Mouse (Mus musculus): ENCODE data around the gene Nbas. TPM values are rescaled to one million over a fixed set of nuclear protein-coding genes. Genes with fewer than 3 reads are reported as not detected.

The Nbas gene
- polyA plus RNA-seq, 1 experiment from 2014 or later, result 17.5 TPM

DNA sequence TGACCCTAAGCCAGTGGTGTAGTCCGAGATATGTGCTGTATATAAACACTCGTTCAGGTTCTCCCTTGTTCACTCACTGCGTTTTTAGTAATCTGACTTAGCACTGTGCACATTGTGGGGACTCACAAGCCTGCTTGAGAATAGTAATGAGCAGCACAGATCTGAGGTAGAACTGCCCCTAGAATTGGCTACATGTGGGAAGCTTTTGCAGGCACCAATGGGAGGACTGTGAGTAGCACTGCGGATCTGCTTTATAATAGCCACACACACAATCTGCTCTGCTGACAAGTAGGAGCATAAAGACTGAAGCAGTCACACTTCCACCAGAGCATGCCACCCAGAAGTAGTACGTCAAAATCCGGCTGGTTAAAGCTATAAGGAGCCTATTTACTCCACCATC lies 228.3 kb downstream of the Nbas start:
- Histone ChIP-seq H3K4me3 (no peak overlapping the region), H3K36me3 (replicated peaks) (no peaks in the 10 kb centered on the region), H3K4me1 (peaks cover 6% of the 10 kb centered on the region; the same call in 1 of the 2 replicates), H3K4me2 (no peak overlapping the region), H3K9ac (no peak overlapping the region), H3K9me3 (no peaks in the 10 kb centered on the region), H3K27ac (no peak overlapping the region), H3K27me3 (replicated peaks) (no peaks in the 10 kb centered on the region)
- 88% methylated on average over 6 of the region's 6 CpGs for WGBS
- ATAC-seq (replicated peaks), result no peak

DNA sequence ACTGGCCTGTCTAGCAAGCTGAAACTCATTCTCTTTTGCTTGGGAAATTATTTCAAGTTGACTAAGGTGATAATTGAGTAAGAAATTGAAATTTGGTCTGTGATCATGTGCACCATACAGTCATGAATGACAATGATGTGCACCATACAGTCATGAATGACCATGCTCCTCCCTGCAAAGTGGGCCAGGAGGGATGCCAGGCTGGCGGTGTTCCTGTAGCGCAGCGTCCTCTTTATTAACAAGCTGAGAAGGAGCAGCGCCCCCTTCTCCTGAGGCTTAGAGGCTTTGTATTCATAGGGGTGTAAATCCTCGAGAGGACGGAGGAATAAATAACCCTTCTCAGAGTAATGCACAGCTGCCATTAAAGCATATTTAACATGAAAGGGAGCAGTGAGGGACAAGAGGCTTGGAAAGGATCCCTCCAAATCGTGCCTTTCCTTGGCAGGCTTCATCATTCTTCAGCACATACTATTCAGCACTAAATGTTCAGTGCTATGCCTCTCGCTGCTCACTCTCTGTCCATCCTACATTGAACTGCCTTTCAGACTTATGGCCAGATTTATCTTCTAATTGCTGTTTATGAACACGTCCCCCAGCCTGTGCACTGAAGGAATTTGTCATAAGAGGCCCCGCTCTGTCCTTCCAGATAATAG lies 230.4 kb downstream of the Nbas start:
- Histone ChIP-seq H3K27me3 (replicated peaks) (no peaks in the 10 kb centered on the region), H3K36me3 (replicated peaks) (no peaks in the 10 kb centered on the region), H3K27ac (0 out of 2 replicates have a peak overlapping the region, but pooled peaks have one; percentile 5), H3K9ac (no peak overlapping the region), H3K4me1 (peaks cover 6% of the 10 kb centered on the region; the same call in 1 of the 2 replicates), H3K4me3 (no peak overlapping the region), H3K9me3 (no peaks in the 10 kb centered on the region), H3K4me2 (no peak overlapping the region)
- ATAC-seq (replicated peaks), result peak; percentile 56; the same call in 1 of the 2 replicates
- WGBS, result 44% methylated on average over 10 of the region's 10 CpGs

DNA sequence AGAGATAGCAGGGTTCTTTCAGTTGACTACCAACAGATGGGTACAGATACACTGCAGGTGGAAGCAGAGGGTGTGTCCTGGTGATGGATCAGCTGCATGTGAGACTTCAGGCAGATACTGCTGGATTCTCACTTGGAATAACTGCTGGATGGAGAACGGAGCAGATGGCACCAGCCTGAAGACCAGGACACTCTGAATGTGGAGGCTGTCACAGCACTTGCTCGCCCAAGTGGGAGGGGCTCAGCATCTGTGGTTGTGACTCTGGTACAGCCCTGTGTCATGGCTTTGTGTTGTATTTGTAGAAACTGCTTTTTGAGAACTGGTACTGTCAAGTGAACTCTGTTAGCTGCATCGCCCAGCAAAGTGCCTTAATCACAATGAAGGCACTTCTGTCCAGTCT lies 231.3 kb downstream of the Nbas start:
- Histone ChIP-seq H3K4me2 (no peak overlapping the region), H3K4me3 (no peak overlapping the region), H3K27ac (no peak overlapping the region), H3K9ac (no peak overlapping the region), H3K9me3 (no peaks in the 10 kb centered on the region), H3K27me3 (replicated peaks) (no peaks in the 10 kb centered on the region), H3K4me1 (peaks cover 6% of the 10 kb centered on the region; the same call in 1 of the 2 replicates), H3K36me3 (replicated peaks) (no peaks in the 10 kb centered on the region)
- ATAC-seq (replicated peaks), result no peak
- WGBS, result 88% methylated on average over 3 of the region's 3 CpGs

DNA sequence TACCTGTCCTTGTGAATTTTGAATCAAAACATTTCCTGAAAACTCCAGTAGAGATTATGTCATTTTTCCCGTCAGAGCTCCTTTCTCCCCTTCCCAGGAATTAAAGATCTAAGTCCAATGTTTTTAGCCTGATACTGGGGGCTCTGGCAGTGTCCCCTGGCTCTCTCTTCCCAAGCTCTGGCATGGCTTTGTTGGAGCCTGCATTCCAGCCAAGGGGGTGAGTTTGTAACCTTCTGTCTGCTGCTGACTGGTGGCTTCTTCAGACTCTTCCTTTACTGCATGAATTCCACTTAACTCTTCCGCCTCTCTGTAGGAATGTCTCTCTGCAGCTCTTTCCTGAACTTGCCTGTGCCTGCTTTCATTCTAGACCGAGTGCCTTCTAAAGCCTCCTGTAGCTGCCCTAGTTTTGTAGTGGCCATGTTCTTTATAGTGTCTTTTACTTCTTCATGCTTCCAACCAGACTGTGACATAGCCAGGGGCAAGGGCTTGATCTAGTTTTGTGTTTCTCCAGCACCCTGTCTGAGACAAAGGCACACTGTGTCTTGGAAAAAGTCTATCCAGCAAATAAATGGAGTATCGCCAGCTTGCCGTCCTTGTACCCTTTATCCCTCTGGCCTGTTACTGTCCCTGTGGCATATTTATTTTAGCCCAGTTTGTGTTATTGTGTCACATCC lies 236.0 kb downstream of the Nbas start:
- H3K27me3 ChIP-seq (replicated peaks), result no peaks in the 10 kb centered on the region
- no peaks in the 10 kb centered on the region for H3K36me3 ChIP-seq (replicated peaks)
- WGBS, result 78% methylated on average over 5 of the region's 5 CpGs
- H3K4me3 ChIP-seq, result no peak overlapping the region
- H3K4me2 ChIP-seq, result no peak overlapping the region
- H3K27ac ChIP-seq, result no peak overlapping the region
- ATAC-seq (replicated peaks), result no peak
- H3K9ac ChIP-seq, result no peak overlapping the region
- H3K4me1 ChIP-seq, result no peaks in the 10 kb centered on the region
- H3K9me3 ChIP-seq, result no peaks in the 10 kb centered on the region

DNA sequence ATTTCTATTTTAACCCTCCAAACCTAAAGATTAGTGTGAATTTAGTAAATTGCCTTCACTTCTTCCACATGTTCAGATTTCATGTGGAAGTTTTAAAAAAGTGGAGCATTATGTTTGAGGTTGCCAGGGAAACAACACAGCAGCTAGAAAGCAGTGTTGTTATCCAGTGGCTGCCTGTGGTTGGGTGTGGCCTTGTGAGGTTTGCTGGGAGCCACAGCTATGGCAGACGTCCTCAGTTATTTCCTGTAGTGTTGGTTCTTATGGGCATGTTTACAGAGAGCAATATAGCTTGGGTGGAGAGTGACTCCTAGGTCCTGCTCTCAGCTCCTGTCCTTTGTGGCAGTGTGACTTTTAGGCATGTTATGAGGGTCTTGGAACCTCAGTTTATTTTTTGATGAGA lies 249.1 kb downstream of the Nbas start:
- ATAC-seq (replicated peaks), result no peak
- H3K4me2 ChIP-seq, result no peak overlapping the region
- no peak overlapping the region for H3K27ac ChIP-seq
- H3K9ac ChIP-seq, result no peak overlapping the region
- no peak overlapping the region for H3K4me3 ChIP-seq
- H3K9me3 ChIP-seq, result no peaks in the 10 kb centered on the region
- 33% methylated on average over 1 of the region's 1 CpGs for WGBS
- H3K27me3 ChIP-seq (replicated peaks), result no peaks in the 10 kb centered on the region
- no peaks in the 10 kb centered on the region for H3K4me1 ChIP-seq
- peaks cover 4% of the 10 kb centered on the region; the same call in 1 of the 2 replicates for H3K36me3 ChIP-seq (replicated peaks)

DNA sequence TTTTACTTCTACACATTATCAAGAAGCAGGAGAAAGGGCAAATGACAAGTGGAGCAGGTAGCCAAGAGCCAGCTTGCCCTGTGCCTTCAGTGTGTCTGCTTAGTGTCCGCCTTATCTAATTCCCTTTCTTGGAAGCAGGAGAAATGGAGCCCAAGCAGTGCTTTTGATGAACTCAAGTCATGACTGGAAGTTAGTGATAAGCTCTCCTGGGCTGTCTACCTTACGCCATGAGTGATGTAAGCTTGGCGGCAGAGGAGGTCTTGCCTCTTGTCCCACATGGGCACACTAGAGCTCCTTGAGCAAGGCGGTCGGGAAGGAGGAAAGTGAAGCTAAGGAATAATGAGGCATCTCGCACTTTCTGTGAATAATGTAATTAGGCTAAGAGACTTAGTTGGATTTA lies 250.5 kb downstream of the Nbas start:
- Histone ChIP-seq H3K4me1 (no peaks in the 10 kb centered on the region), H3K27me3 (replicated peaks) (no peaks in the 10 kb centered on the region), H3K4me2 (no peak overlapping the region), H3K4me3 (no peak overlapping the region), H3K27ac (no peak overlapping the region), H3K9ac (no peak overlapping the region), H3K9me3 (no peaks in the 10 kb centered on the region), H3K36me3 (replicated peaks) (peaks cover 4% of the 10 kb centered on the region; the same call in 1 of the 2 replicates)
- 86% methylated on average over 6 of the region's 6 CpGs for WGBS
- ATAC-seq (replicated peaks), result no peak

DNA sequence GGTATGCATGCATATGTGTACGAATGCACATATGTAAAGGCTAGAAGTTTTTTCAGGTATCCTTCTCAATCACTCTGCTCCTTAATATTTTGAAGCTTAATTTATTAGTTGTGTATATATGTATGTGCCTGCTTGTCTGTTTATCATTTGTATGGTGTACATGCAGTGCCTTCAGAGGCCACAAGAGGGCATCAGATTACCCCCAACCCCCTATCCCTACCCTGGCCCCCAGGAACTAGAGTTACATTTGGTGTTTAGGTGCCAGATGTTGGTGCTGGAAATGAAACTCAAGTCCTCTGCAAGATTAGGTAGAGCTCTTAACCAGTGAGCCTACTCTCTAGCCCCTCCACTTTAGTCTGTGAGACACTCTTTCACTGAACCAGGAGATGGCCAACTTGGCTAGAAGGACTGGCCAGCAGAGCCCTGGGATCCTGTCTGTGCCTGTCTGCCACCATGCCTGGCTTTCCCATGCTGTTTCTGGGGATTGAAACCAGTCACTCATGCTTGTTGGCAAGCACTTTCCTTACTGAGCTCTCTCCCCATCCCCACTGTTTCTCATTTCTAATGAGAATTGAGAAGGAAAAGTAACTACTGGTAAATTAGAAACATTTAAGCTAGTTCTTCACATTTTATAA lies 263.9 kb downstream of the Nbas start:
- no peak overlapping the region for H3K9ac ChIP-seq
- 96% methylated on average over 1 of the region's 1 CpGs for WGBS
- no peak for ATAC-seq (replicated peaks)

DNA sequence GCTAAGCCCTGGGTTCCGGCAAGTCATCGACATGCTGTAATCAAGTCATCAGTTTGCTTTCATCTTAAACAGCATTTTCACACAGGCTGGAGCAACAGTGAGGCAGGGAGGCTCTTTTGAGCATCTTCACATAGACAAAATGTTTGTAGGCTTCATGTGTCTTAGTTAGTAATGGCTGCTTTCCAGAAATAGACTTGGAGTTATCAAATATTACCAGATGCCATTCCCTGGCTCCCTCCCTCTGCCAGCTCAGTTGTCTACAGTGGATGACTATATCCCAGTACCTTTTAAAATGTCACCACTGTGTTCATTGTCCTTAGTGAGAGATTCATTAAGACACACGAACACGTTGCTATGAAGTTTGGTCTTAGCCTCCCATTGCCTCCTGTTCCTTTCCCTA lies 270.2 kb downstream of the Nbas start:
- ATAC-seq (replicated peaks), result no peak
- 92% methylated on average over 4 of the region's 4 CpGs for WGBS
- no peaks in the 10 kb centered on the region for H3K36me3 ChIP-seq (replicated peaks)
- no peak overlapping the region for H3K9ac ChIP-seq
- no peak overlapping the region for H3K4me2 ChIP-seq
- no peak overlapping the region for H3K4me3 ChIP-seq
- no peaks in the 10 kb centered on the region for H3K4me1 ChIP-seq
- no peaks in the 10 kb centered on the region for H3K27me3 ChIP-seq (replicated peaks)
- H3K27ac ChIP-seq, result no peak overlapping the region
- H3K9me3 ChIP-seq, result no peaks in the 10 kb centered on the region

More for the DNA sequence above, 263.9 kb downstream of the Nbas start:
- Histone ChIP-seq H3K4me1 (no peaks in the 10 kb centered on the region), H3K27me3 (replicated peaks) (no peaks in the 10 kb centered on the region), H3K27ac (no peak overlapping the region), H3K4me2 (no peak overlapping the region), H3K4me3 (no peak overlapping the region), H3K9me3 (no peaks in the 10 kb centered on the region), H3K36me3 (replicated peaks) (no peaks in the 10 kb centered on the region)

DNA sequence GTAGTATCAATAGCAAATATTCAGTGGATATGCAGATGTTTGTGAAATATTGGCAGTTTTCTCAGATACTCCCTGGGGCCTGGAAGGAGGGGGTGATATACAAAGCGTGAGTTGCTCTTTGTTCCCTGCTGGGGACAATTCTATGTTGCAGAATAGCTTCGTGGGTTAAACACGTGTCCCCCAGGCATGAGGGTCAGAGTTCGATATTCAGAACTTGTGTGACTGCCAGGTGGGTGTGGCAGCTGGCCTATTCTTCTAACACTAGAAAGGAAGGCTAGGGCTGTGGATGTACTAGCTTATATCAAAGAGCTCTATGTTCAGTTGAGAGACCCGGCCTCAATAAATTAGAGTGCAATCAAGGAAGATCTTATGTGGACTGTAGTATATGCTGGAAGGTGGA lies 274.9 kb downstream of the Nbas start:
- Histone ChIP-seq H3K4me3 (no peak overlapping the region), H3K27me3 (replicated peaks) (no peaks in the 10 kb centered on the region), H3K4me2 (no peak overlapping the region), H3K9ac (no peak overlapping the region), H3K27ac (no peak overlapping the region), H3K9me3 (no peaks in the 10 kb centered on the region), H3K4me1 (no peaks in the 10 kb centered on the region), H3K36me3 (replicated peaks) (no peaks in the 10 kb centered on the region)
- 58% methylated on average over 5 of the region's 5 CpGs for WGBS
- ATAC-seq (replicated peaks), result no peak

DNA sequence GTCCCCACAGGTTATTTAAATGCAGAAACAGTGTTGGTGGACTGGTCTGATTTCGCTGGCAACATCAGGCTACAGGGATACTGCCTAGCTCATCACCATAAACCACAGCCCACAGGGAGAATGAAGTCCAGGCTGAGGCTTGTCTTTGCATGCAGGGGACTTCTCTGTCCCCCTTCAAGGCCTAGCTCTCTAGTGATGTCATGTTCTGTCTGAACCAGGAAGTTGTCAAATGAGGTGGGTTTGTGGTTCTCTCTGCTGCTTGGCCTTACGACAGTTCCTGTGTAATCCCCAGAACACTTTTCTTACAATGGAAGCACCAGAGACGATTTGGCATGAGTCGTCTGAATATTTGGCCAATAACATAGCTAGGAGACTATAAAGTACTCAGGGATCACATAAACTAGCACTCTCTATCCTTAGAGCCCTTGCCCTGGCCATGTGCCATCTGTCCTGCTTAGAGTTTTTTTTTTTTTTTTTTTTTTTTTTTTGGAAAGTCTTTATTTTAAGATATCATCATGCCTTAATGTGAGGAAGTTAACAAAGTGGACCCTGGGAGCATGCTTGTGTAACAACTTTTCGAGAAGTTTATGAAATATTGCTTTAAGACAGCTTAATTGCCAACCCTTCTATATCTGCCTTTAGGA lies 294.8 kb downstream of the Nbas start:
- Histone ChIP-seq H3K9ac (no peak overlapping the region), H3K4me2 (no peak overlapping the region), H3K4me3 (no peak overlapping the region), H3K36me3 (replicated peaks) (no peaks in the 10 kb centered on the region), H3K27ac (no peak overlapping the region), H3K9me3 (no peaks in the 10 kb centered on the region), H3K27me3 (replicated peaks) (no peaks in the 10 kb centered on the region), H3K4me1 (no peaks in the 10 kb centered on the region)
- ATAC-seq (replicated peaks), result no peak
- 92% methylated on average over 5 of the region's 5 CpGs for WGBS

DNA sequence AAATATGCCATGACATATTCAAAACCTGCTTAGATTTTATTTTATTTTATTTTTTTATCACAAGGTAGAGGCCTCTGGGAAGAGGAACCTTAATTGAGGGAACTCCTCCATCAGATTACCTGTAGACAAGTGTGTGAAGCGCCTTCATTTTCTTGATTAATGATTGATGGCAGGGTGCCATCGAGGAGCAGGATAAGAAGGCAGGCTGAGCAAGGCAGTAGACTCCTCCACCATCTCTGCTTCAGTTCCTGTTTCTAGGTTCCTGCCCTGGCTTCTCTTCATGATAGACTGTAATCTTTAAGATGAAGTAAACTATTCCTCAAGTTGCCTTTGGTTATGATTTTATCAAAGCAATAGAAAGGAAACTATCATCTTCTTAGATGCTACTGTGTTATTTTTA lies 295.4 kb downstream of the Nbas start:
- no peak for ATAC-seq (replicated peaks)
- Histone ChIP-seq H3K9me3 (no peaks in the 10 kb centered on the region), H3K4me1 (no peaks in the 10 kb centered on the region), H3K27ac (no peak overlapping the region), H3K36me3 (replicated peaks) (no peaks in the 10 kb centered on the region), H3K4me3 (no peak overlapping the region), H3K27me3 (replicated peaks) (no peaks in the 10 kb centered on the region), H3K9ac (no peak overlapping the region), H3K4me2 (no peak overlapping the region)
- whole genome bisulfite sequencing, result 92% methylated on average over 2 of the region's 2 CpGs

DNA sequence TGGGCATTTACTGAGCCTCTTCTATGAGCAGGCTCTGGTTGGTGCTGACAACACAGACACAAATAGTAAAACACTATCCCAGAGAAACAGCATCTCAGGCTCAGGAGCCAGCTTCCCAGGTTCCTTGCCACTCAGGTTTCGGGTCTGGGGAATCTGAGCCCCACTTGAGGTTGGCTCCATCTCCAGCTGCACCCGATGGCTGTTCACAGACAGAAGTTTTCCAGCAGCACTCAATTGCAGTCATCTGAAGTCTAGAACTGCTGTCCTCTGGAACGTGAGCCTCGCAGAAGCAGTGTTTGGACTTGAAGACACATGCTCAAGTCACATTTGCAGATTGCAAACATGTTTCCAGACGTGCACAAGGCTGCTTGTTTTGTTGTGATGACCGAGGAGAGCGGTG lies 297.5 kb downstream of the Nbas start:
- WGBS, result 91% methylated on average over 7 of the region's 7 CpGs

More for the DNA sequence above, 297.5 kb downstream of the Nbas start:
- Histone ChIP-seq H3K9me3 (no peaks in the 10 kb centered on the region), H3K4me3 (no peak overlapping the region), H3K27me3 (replicated peaks) (no peaks in the 10 kb centered on the region), H3K4me2 (no peak overlapping the region), H3K27ac (no peak overlapping the region), H3K36me3 (replicated peaks) (no peaks in the 10 kb centered on the region), H3K9ac (no peak overlapping the region), H3K4me1 (no peaks in the 10 kb centered on the region)
- ATAC-seq (replicated peaks), result no peak

Measured in midbrain, embryonic 15.5 days (tissue).